12 mouse cellular contexts compared by ENCODE assay signal in the genomic region with DNA sequence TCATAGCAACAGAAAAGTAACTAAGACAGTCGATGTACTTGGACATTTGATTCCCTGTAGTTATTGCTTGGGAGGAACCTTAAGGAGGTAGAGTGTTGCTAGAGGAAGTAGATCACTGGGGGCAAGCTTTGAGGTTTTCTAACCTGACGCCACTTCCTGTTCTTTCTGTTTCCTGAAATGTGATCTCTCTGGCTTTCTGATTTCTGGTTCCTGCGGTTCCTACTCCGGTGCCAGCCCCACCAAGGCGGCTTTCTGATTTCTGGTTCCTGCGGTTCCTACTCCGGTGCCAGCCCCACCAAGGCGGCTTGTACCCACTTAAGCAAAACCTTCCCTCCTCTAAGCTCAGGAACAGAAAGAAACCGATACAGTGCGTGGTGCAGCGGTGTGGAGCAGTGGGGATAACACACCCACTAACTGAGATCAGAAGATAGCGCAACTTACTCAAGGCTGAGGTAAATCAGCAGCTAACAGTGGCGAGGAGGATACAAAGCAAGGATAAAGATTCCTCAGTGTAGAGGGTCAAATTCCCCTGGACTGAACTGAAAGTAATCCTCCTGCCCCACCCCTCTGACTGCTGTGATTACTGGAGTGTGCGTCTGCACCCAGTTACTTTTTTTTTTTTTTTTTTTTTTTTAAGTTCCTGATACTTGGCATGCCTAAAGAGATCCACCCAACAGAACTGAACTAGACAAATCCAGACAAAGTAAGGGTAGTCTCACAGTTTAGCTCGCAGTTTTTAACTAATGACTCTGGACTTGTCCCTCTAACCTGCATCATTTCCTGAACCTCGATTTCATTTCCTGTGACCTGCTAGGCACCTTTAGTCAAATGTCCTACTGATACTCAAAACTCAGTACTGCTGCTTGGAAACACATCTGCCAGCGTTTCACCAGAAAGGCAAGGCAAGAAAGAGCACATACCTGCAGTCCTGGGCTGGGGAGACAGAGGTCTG. TPM values are rescaled to one million over a fixed set of nuclear protein-coding genes. Genes with fewer than 3 reads are reported as not detected.
DNase-seq lines count a peak whose midpoint lies in the region; ATAC-seq and TF ChIP-seq lines count a peak whose summit lies in the region.
"Had no signal": no experiment of that assay in that cellular context is flagged by ENCODE, and none has a peak within 500 bp of the region (broad histone marks: within the 10 kb centered on the region; RNA-seq: fewer than 3 reads in every experiment).

No protein-coding gene starts in this region.

- H3K9me3 ChIP-seq in liver, embryonic 11.5 days (ENCODE audit: control insufficient read depth, low read length), result no peaks in the 10 kb centered on the region
- H3K9me3 ChIP-seq in stomach, postnatal 0 days (ENCODE audit: control insufficient read depth, low read length), result no peaks in the 10 kb centered on the region
- no peaks in the 10 kb centered on the region for H3K9me3 ChIP-seq in forebrain, embryonic 13.5 days (replicated peaks)
- no peaks in the 10 kb centered on the region for H3K9me3 ChIP-seq in forebrain, embryonic 12.5 days
- H3K9me3 ChIP-seq: hindbrain, embryonic 12.5 days; limb, embryonic 15.5 days had no signal

- TF ChIP-seq CTCF in thymus, adult 2 months (IDR thresholded peaks at IDR 0.05; ENCODE audit: borderline replicate concordance, control insufficient read depth, extremely low read depth, insufficient read depth, low read length, poor library complexity), result no peak
- TF ChIP-seq CTCF in stomach, postnatal 0 days (IDR thresholded peaks at IDR 0.05; ENCODE audit: low read depth), result no peak

- H3K36me3 ChIP-seq in thymus, adult 2 months (ENCODE audit: control insufficient read depth, insufficient read depth, low read length), result no peaks in the 10 kb centered on the region
- no peaks in the 10 kb centered on the region for H3K36me3 ChIP-seq in liver, embryonic 11.5 days (ENCODE audit: control insufficient read depth, insufficient read depth, low read length)
- no peaks in the 10 kb centered on the region for H3K36me3 ChIP-seq in stomach, postnatal 0 days (ENCODE audit: control insufficient read depth, insufficient read depth, low read length)
- no peaks in the 10 kb centered on the region for H3K36me3 ChIP-seq in forebrain, embryonic 13.5 days (ENCODE audit: poor library complexity, severe bottlenecking)
- no peaks in the 10 kb centered on the region for H3K36me3 ChIP-seq in forebrain, embryonic 12.5 days (replicated peaks)
- H3K36me3 ChIP-seq: hindbrain, embryonic 12.5 days; limb, embryonic 15.5 days had no signal

- no peak for ATAC-seq in liver, embryonic 11.5 days (replicated peaks; ENCODE audit: low FRiP score)
- peak; percentile 45; the same call in 1 of the 2 replicates for ATAC-seq in stomach, postnatal 0 days (ENCODE audit: low FRiP score, low TSS enrichment)
- ATAC-seq in forebrain, embryonic 13.5 days, result no peak
- no peak for ATAC-seq in forebrain, embryonic 12.5 days (ENCODE audit: low FRiP score)
- ATAC-seq: midbrain, embryonic 16.5 days had no signal

- H3K27ac ChIP-seq in thymus, adult 2 months (ENCODE audit: control insufficient read depth, insufficient read depth, low read length), result peak overlapping the region; percentile 47; the same call in 1 of the 2 replicates
- no peak overlapping the region for H3K27ac ChIP-seq in liver, embryonic 11.5 days (ENCODE audit: low read depth, low read length)
- H3K27ac ChIP-seq in stomach, postnatal 0 days (replicated peaks), result no peak overlapping the region
- H3K27ac ChIP-seq in forebrain, embryonic 13.5 days, result no peak overlapping the region
- H3K27ac ChIP-seq in forebrain, embryonic 12.5 days, result no peak overlapping the region
- H3K27ac ChIP-seq: hindbrain, embryonic 12.5 days; layer of hippocampus, adult 2 months; limb, embryonic 15.5 days had no signal

- no peak for TF ChIP-seq POLR2A in thymus, adult 2 months (IDR thresholded peaks at IDR 0.05; ENCODE audit: control insufficient read depth, extremely low read depth, insufficient read depth, low read length, poor library complexity)

- H3K4me2 ChIP-seq in liver, embryonic 11.5 days, result peak overlapping the region; percentile 25; the same call in 1 of the 2 replicates
- H3K4me2 ChIP-seq in stomach, postnatal 0 days (replicated peaks; ENCODE audit: low read depth), result no peak overlapping the region
- no peak overlapping the region for H3K4me2 ChIP-seq in forebrain, embryonic 13.5 days
- H3K4me2 ChIP-seq in forebrain, embryonic 12.5 days, result no peak overlapping the region
- H3K4me2 ChIP-seq: hindbrain, embryonic 12.5 days; limb, embryonic 15.5 days had no signal

- H3K9ac ChIP-seq in liver, embryonic 11.5 days (ENCODE audit: low read depth, low read length), result no peak overlapping the region
- no peak overlapping the region for H3K9ac ChIP-seq in stomach, postnatal 0 days (ENCODE audit: low read length)
- no peak overlapping the region for H3K9ac ChIP-seq in forebrain, embryonic 13.5 days
- H3K9ac ChIP-seq in forebrain, embryonic 12.5 days, result no peak overlapping the region
- H3K9ac ChIP-seq: hindbrain, embryonic 12.5 days; limb, embryonic 15.5 days had no signal

- 37% methylated on average over 17 of the region's 17 CpGs for WGBS in thymus, adult 2 months
- 60% methylated on average over 17 of the region's 17 CpGs for WGBS in liver, embryonic 11.5 days
- WGBS in stomach, postnatal 0 days, result 80% methylated on average over 17 of the region's 17 CpGs
- 85% methylated on average over 17 of the region's 17 CpGs for WGBS in forebrain, embryonic 13.5 days
- 81% methylated on average over 17 of the region's 17 CpGs for WGBS in forebrain, embryonic 12.5 days

- no peak for TF ChIP-seq EP300 in stomach, postnatal 0 days (optimal IDR thresholded peaks at IDR 0.05)

- H3K4me1 ChIP-seq in thymus, adult 2 months (replicated peaks; ENCODE audit: control insufficient read depth, insufficient read depth, low read length), result peaks cover 3% of the 10 kb centered on the region
- no peaks in the 10 kb centered on the region for H3K4me1 ChIP-seq in liver, embryonic 11.5 days (replicated peaks; ENCODE audit: control insufficient read depth, insufficient read depth, low read length)
- no peaks in the 10 kb centered on the region for H3K4me1 ChIP-seq in stomach, postnatal 0 days (replicated peaks; ENCODE audit: control insufficient read depth, insufficient read depth)
- no peaks in the 10 kb centered on the region for H3K4me1 ChIP-seq in forebrain, embryonic 13.5 days
- no peaks in the 10 kb centered on the region for H3K4me1 ChIP-seq in forebrain, embryonic 12.5 days
- H3K4me1 ChIP-seq: limb, embryonic 15.5 days had no signal

- H3K27me3 ChIP-seq in thymus, adult 2 months (ENCODE audit: control insufficient read depth, insufficient read depth, low read length), result no peaks in the 10 kb centered on the region
- H3K27me3 ChIP-seq in liver, embryonic 11.5 days (replicated peaks; ENCODE audit: control insufficient read depth, insufficient read depth, low read length), result no peaks in the 10 kb centered on the region
- no peaks in the 10 kb centered on the region for H3K27me3 ChIP-seq in stomach, postnatal 0 days (ENCODE audit: control insufficient read depth, insufficient read depth, low read length)
- no peaks in the 10 kb centered on the region for H3K27me3 ChIP-seq in forebrain, embryonic 13.5 days
- no peaks in the 10 kb centered on the region for H3K27me3 ChIP-seq in forebrain, embryonic 12.5 days
- H3K27me3 ChIP-seq: hindbrain, embryonic 12.5 days; limb, embryonic 15.5 days had no signal

- H3K4me3 ChIP-seq in thymus, adult 2 months (ENCODE audit: control insufficient read depth, insufficient read depth, low read length), result peak overlapping the region; percentile 52
- H3K4me3 ChIP-seq in liver, embryonic 11.5 days (ENCODE audit: low read depth, low read length), result no peak overlapping the region; the same call in 1 of the 2 replicates
- H3K4me3 ChIP-seq in stomach, postnatal 0 days (ENCODE audit: low read depth, low read length), result no peak overlapping the region
- no peak overlapping the region for H3K4me3 ChIP-seq in forebrain, embryonic 13.5 days
- no peak overlapping the region for H3K4me3 ChIP-seq in forebrain, embryonic 12.5 days (replicated peaks)
- H3K4me3 ChIP-seq: hindbrain, embryonic 12.5 days; layer of hippocampus, adult 2 months; limb, embryonic 15.5 days had no signal

- DNase-seq in thymus, adult 2 months, result no peak
- DNase-seq in thymus, adult 18-20 months, result no peak
- DNase-seq in R1 (ENCODE audit: low read depth, low spot score), result peak; percentile 67
- DNase-seq in liver, embryonic 11.5 days (ENCODE audit: low spot score), result peak; percentile 25
- no peak for DNase-seq in stomach, postnatal 0 days (ENCODE audit: low spot score)
- DNase-seq: gastrocnemius, postnatal 14 days had no signal

RNA-seq across cellular contexts. Expression of a gene that starts 37.5 kb away (rescaled TPM):
- 0.11 and 0.30 TPM in 2 replicates for polyA plus RNA-seq in thymus, adult 2 months (2012; rRNA removed)
- not detected in 2 replicates for polyA plus RNA-seq in liver, embryonic 11.5 days (2014; fragmentation: Nextera tagmentation; extraction: Ambion mirVana)
- polyA plus RNA-seq in stomach, postnatal 0 days (2015; fragmentation: Nextera tagmentation; extraction: Ambion mirVana), result not detected in 2 replicates
- not detected in 2 replicates for polyA plus RNA-seq in forebrain, embryonic 13.5 days (2015; fragmentation: Nextera tagmentation; extraction: Ambion mirVana)
- polyA plus RNA-seq in forebrain, embryonic 12.5 days (2016; fragmentation: Nextera tagmentation; extraction: Ambion mirVana), result not detected in 2 replicates
- polyA plus RNA-seq: hindbrain, embryonic 12.5 days; limb, embryonic 15.5 days had no signal

Comparison
In these comparisons a context has a peak if more than half of its experiments do, and no peak if none do; other contexts are left out.
1. DNase-seq: peak in R1 (single experiment) and liver, embryonic 11.5 days (single experiment); none in thymus, adult 2 months (single experiment), thymus, adult 18-20 months (0 of 2) and stomach, postnatal 0 days (single experiment).